Mouse (Mus musculus) megakaryocyte, embryonic 14.5 days (primary cell): ENCODE data around the gene Fndc3a.

Source experiments
- FLI1 ChIP-seq: IDR thresholded peaks from 2 replicates; pipeline ENCODE4 v1.6.1; 2012; ENCODE audit warnings: low read length, inconsistent platforms, mixed read lengths
- GATA1 ChIP-seq: IDR thresholded peaks from 3 replicates; pipeline ENCODE4 v1.6.1; 2012; ENCODE audit warnings: mixed read lengths, low read length, inconsistent platforms, borderline replicate concordance

DNA sequence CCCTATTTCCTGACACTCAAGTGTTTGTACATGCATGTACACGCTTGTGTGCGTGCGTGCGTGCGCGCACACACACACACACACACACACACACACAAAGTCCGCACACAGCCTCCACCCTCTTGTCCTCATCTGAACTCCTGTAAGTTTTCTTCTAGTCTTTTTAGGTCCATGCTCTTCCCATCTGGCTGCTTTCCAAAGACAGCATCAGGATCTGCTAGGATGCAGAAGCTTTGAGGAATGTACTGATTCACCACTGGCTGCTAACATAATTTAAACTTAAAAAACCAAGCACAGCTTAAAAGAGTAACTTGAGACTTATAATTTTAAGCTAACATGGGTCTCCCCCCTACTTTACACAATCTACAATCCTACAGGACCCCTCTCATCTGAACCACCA is 115.6 kb downstream of the Fndc3a start:
- no peak for TF ChIP-seq GATA1
- no peak for TF ChIP-seq FLI1
